In the genomic region with DNA sequence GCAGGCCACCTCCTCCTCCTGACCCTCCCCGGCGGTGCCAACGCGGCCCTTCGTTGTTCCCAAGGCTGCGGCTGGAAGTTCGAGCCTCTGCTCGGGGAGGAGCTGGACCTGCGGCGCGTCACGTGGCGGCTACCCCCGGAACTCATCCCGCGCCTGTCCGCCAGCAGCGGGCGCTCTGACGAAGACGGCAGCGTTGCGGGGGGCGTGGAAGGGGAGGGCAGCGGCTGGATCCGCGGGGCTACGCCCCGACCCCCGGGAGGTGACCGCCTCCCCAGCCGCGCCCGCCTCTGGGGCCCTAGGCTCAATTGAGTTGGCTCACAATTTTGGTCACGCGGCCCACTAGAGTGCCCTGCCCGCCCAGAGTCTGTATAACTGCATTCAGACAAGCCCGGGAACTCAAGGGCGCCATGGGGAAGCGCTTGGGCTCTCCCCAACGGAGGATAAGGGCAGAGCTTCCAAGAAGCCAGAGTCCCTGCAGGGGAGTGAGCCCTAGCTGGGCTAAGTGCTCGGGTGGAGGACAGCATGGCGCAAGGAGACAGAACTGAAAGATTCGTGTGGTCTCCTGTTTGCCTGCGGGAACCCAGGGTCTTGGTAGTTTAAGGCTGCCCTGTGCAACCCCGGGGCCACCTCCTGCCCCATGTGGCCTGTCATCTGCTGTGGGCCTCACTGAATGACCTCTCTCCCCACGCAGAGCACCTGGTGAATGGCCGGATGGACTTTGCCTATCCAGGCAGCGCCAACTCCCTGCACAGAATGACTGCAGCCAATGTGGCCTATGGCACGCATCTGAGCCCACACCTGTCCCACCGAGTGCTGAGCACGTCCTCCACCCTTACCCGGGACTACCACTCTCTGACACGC, we compare ENCODE assay signal across 8 mouse cellular contexts. TPM values are rescaled to one million over a fixed set of nuclear protein-coding genes. Genes with fewer than 3 reads are reported as not detected.
A peak's percentile ranks its signal among the peaks of the same experiment; 100 is the strongest.
DNase-seq lines count a peak whose midpoint lies in the region; ATAC-seq and TF ChIP-seq lines count a peak whose summit lies in the region.

No protein-coding gene starts in this region.

- 4% methylated on average over 52 of the region's 54 CpGs for WGBS in embryonic facial prominence, embryonic 11.5 days
- WGBS in liver, embryonic 12.5 days (ENCODE audit: insufficient replicate concordance), result 6% methylated on average over 53 of the region's 54 CpGs
- 7% methylated on average over 49 of the region's 54 CpGs for WGBS in stomach, embryonic 14.5 days

- H3K27ac ChIP-seq in left cerebral cortex, adult 2 months, result peak overlapping the region; percentile 51
- H3K27ac ChIP-seq in embryonic facial prominence, embryonic 11.5 days (replicated peaks; ENCODE audit: low read depth, low read length), result no peak overlapping the region
- peak overlapping the region; percentile 85 for H3K27ac ChIP-seq in liver, embryonic 12.5 days
- peak overlapping the region; percentile 79 for H3K27ac ChIP-seq in stomach, embryonic 14.5 days (ENCODE audit: low read length)

- H3K27me3 ChIP-seq in embryonic facial prominence, embryonic 11.5 days (ENCODE audit: control insufficient read depth, insufficient read depth, low read length), result no peaks in the 10 kb centered on the region
- H3K27me3 ChIP-seq in liver, embryonic 12.5 days (replicated peaks), result peaks cover 9% of the 10 kb centered on the region
- no peaks in the 10 kb centered on the region for H3K27me3 ChIP-seq in myocyte (ENCODE audit: control insufficient read depth, insufficient read depth, insufficient read length)
- no peaks in the 10 kb centered on the region for H3K27me3 ChIP-seq in stomach, embryonic 14.5 days (ENCODE audit: control insufficient read depth, insufficient read depth, low read length)

- no peaks in the 10 kb centered on the region; the same call in 1 of the 2 replicates for H3K36me3 ChIP-seq in embryonic facial prominence, embryonic 11.5 days (replicated peaks; ENCODE audit: control insufficient read depth, insufficient read depth, low read depth, low read length)
- peaks cover 33% of the 10 kb centered on the region for H3K36me3 ChIP-seq in liver, embryonic 12.5 days
- no peaks in the 10 kb centered on the region for H3K36me3 ChIP-seq in myocyte (ENCODE audit: control insufficient read depth, insufficient read depth)
- peaks cover 23% of the 10 kb centered on the region for H3K36me3 ChIP-seq in stomach, embryonic 14.5 days (ENCODE audit: control insufficient read depth, insufficient read depth, low read length)

- peak overlapping the region; percentile 40 for H3K4me3 ChIP-seq in left cerebral cortex, adult 2 months
- H3K4me3 ChIP-seq in embryonic facial prominence, embryonic 11.5 days (ENCODE audit: low read depth, low read length), result peak overlapping the region; percentile 33
- H3K4me3 ChIP-seq in liver, embryonic 12.5 days, result peak overlapping the region; percentile 51
- no peak overlapping the region for H3K4me3 ChIP-seq in myocyte
- peak overlapping the region; percentile 10 for H3K4me3 ChIP-seq in stomach, embryonic 14.5 days (ENCODE audit: low read depth, low read length)

- peak; percentile 45 for ATAC-seq in embryonic facial prominence, embryonic 11.5 days (replicated peaks; ENCODE audit: insufficient number of reproducible peaks, low FRiP score, low TSS enrichment, low read depth)
- peak; percentile 76 for ATAC-seq in liver, embryonic 12.5 days
- peak; percentile 79 for ATAC-seq in stomach, embryonic 14.5 days (ENCODE audit: insufficient number of reproducible peaks, insufficient read depth, low FRiP score, low read depth)

- H3K4me1 ChIP-seq in embryonic facial prominence, embryonic 11.5 days (ENCODE audit: control insufficient read depth, insufficient read depth, low read length), result peaks cover 2% of the 10 kb centered on the region; the same call in 1 of the 2 replicates
- peaks cover 40% of the 10 kb centered on the region for H3K4me1 ChIP-seq in liver, embryonic 12.5 days
- H3K4me1 ChIP-seq in stomach, embryonic 14.5 days (ENCODE audit: control insufficient read depth, insufficient read depth, low read length), result 0 out of 2 replicates have a peak, but pooled peaks cover 5% of the 10 kb centered on the region

- peak; percentile 39 for TF ChIP-seq POLR2A in myocyte (IDR thresholded peaks at IDR 0.05; ENCODE audit: insufficient read length, low read depth)

- peak overlapping the region; percentile 51 for H3K9ac ChIP-seq in embryonic facial prominence, embryonic 11.5 days (replicated peaks; ENCODE audit: low read length)
- peak overlapping the region; percentile 69 for H3K9ac ChIP-seq in liver, embryonic 12.5 days
- H3K9ac ChIP-seq in stomach, embryonic 14.5 days (replicated peaks; ENCODE audit: low read depth, low read length), result peak overlapping the region; percentile 44

- peak; percentile 66 to 69 for DNase-seq in left cerebral cortex, adult 2 months (ENCODE audit: extremely low spot score in 1 of 2, low spot score in 2 of 2)
- no peak for DNase-seq in left cerebral cortex, adult 11 months (ENCODE audit: low spot score)
- peak; percentile 83 for DNase-seq in embryonic facial prominence, embryonic 11.5 days (ENCODE audit: low spot score)
- DNase-seq in heart, adult 18-20 months, result peak; percentile 86 to 91
- DNase-seq in kidney, adult 11 months, result peak; percentile 55

- H3K9me3 ChIP-seq in embryonic facial prominence, embryonic 11.5 days (replicated peaks; ENCODE audit: control insufficient read depth, low read length), result no peaks in the 10 kb centered on the region
- no peaks in the 10 kb centered on the region for H3K9me3 ChIP-seq in liver, embryonic 12.5 days (replicated peaks)
- H3K9me3 ChIP-seq in stomach, embryonic 14.5 days (ENCODE audit: control insufficient read depth, low read depth, low read length), result no peaks in the 10 kb centered on the region; the same call in 1 of the 2 replicates

- no peaks in the 10 kb centered on the region for H3K79me2 ChIP-seq in myocyte (ENCODE audit: control insufficient read depth, insufficient read depth)

- TF ChIP-seq CTCF in left cerebral cortex, adult 2 months (IDR thresholded peaks at IDR 0.05), result peak; percentile 57

- H3ac ChIP-seq in myocyte (ENCODE audit: control insufficient read depth, insufficient read length), result no peak overlapping the region

- intact Hi-C loops in left cerebral cortex, adult 2 months (cut with DNase I), result loop anchor here (10.0 kb wide), 1 partner anchor 280 kb away; no protein-coding TSS in a partner anchor

- H3K4me2 ChIP-seq in embryonic facial prominence, embryonic 11.5 days (ENCODE audit: low read depth, low read length), result peak overlapping the region; percentile 61
- H3K4me2 ChIP-seq in liver, embryonic 12.5 days, result peak overlapping the region; percentile 84
- H3K4me2 ChIP-seq in myocyte (ENCODE audit: low read depth), result peak overlapping the region; percentile 65
- peak overlapping the region; percentile 65 for H3K4me2 ChIP-seq in stomach, embryonic 14.5 days (replicated peaks; ENCODE audit: low read depth, low read length)

TF ChIP-seq in myocyte, 11 proteins besides CTCF, POLR2A, EP300 and RAD21:
- TF ChIP-seq USF1 (IDR thresholded peaks at IDR 0.05; ENCODE audit: low read depth) (peak; percentile 63), POLR2AphosphoS2 (IDR thresholded peaks at IDR 0.05; ENCODE audit: insufficient read length, low read depth) (peak; percentile 94), MYOD1 (IDR thresholded peaks at IDR 0.05; ENCODE audit: control insufficient read depth in 1 of 3, insufficient read length in 2 of 3, low read depth in 2 of 3) (peak in 1 of 3 experiments; percentile 28), MYOG (IDR thresholded peaks at IDR 0.05; ENCODE audit: control insufficient read depth in 1 of 3, insufficient read depth in 1 of 3, insufficient read length in 2 of 3, low read depth in 2 of 3) (peak in 1 of 3 experiments; percentile 23), TCF3 (IDR thresholded peaks at IDR 0.05; ENCODE audit: insufficient read length, low read depth) (no peak)

RNA-seq across cellular contexts. Expression of a gene that starts 7.4 kb away (rescaled TPM):
- 10 to 100 TPM; 13.3 to 13.9 TPM for total RNA-seq in left cerebral cortex, adult 2 months (2021)
- 113 and 125 TPM in 2 replicates for polyA plus RNA-seq in embryonic facial prominence, embryonic 11.5 days (2014; fragmentation: Nextera tagmentation; extraction: Ambion mirVana)
- 10 to 100 TPM; 14.1 to 15.0 TPM for total RNA-seq in heart, adult 18-20 months (2021)
- 187 and 200 TPM in 2 replicates for polyA plus RNA-seq in liver, embryonic 12.5 days (2016; fragmentation: Nextera tagmentation; extraction: Ambion mirVana)
- polyA plus RNA-seq in myocyte (2012; fragmentation: generic; extraction: Trizol), result 172 TPM
- 157 and 164 TPM in 2 replicates for polyA plus RNA-seq in stomach, embryonic 14.5 days (2014; fragmentation: Nextera tagmentation; extraction: Ambion mirVana)

RNA-seq across cellular contexts. Expression of a gene that starts 22.7 kb away (rescaled TPM):
- total RNA-seq in left cerebral cortex, adult 2 months (2021), result 100 to 1,000 TPM; 247 to 254 TPM
- polyA plus RNA-seq in embryonic facial prominence, embryonic 11.5 days (2014; fragmentation: Nextera tagmentation; extraction: Ambion mirVana), result 2,457 and 2,634 TPM in 2 replicates
- total RNA-seq in heart, adult 18-20 months (2021), result 100 to 1,000 TPM in 1 of 2 experiments, 10 to 100 TPM in 1; 98.0 to 107 TPM
- 816 and 835 TPM in 2 replicates for polyA plus RNA-seq in liver, embryonic 12.5 days (2016; fragmentation: Nextera tagmentation; extraction: Ambion mirVana)
- polyA plus RNA-seq in myocyte (2012; fragmentation: generic; extraction: Trizol), result 502 TPM
- polyA plus RNA-seq in stomach, embryonic 14.5 days (2014; fragmentation: Nextera tagmentation; extraction: Ambion mirVana), result 1,982 and 2,067 TPM in 2 replicates

RNA-seq across cellular contexts. Expression of a gene that starts 25.1 kb away (rescaled TPM):
- total RNA-seq in left cerebral cortex, adult 2 months (2021), result 10 to 100 TPM; 22.7 to 24.6 TPM
- 21.2 and 21.7 TPM in 2 replicates for polyA plus RNA-seq in embryonic facial prominence, embryonic 11.5 days (2014; fragmentation: Nextera tagmentation; extraction: Ambion mirVana)
- total RNA-seq in heart, adult 18-20 months (2021), result 1 to 10 TPM; 5.2 to 7.8 TPM
- 18.7 and 20.2 TPM in 2 replicates for polyA plus RNA-seq in liver, embryonic 12.5 days (2016; fragmentation: Nextera tagmentation; extraction: Ambion mirVana)
- polyA plus RNA-seq in myocyte (2012; fragmentation: generic; extraction: Trizol), result 15.3 TPM
- polyA plus RNA-seq in stomach, embryonic 14.5 days (2014; fragmentation: Nextera tagmentation; extraction: Ambion mirVana), result 29.2 and 31.6 TPM in 2 replicates

RNA-seq across cellular contexts. Expression of a gene that starts 30.6 kb away (rescaled TPM):
- 1 to 10 TPM; 5.1 to 5.7 TPM for total RNA-seq in left cerebral cortex, adult 2 months (2021)
- polyA plus RNA-seq in embryonic facial prominence, embryonic 11.5 days (2014; fragmentation: Nextera tagmentation; extraction: Ambion mirVana), result 0.83 and 0.85 TPM in 2 replicates
- 1 to 10 TPM; 1.9 to 3.7 TPM for total RNA-seq in heart, adult 18-20 months (2021)
- 0.31 and 0.44 TPM in 2 replicates for polyA plus RNA-seq in liver, embryonic 12.5 days (2016; fragmentation: Nextera tagmentation; extraction: Ambion mirVana)
- 1.2 TPM for polyA plus RNA-seq in myocyte (2012; fragmentation: generic; extraction: Trizol)
- polyA plus RNA-seq in stomach, embryonic 14.5 days (2014; fragmentation: Nextera tagmentation; extraction: Ambion mirVana), result 10.2 and 10.7 TPM in 2 replicates
